Mouse (Mus musculus) myocyte (in vitro differentiated cells): ENCODE results near the gene Sypl. TPM values are rescaled to one million over a fixed set of nuclear protein-coding genes. Genes with fewer than 3 reads are reported as not detected.

Experiments
- H3K27me3 ChIP-seq: one replicate; pipeline ENCODE4 v1.6.1; 2011; ENCODE audit not compliant: control insufficient read depth, insufficient read depth, insufficient read length
- H3K36me3 ChIP-seq: one replicate; pipeline ENCODE4 v1.6.1; 2011; ENCODE audit not compliant: control insufficient read depth, insufficient read depth
- H3K4me2 ChIP-seq: one replicate; pipeline ENCODE4 v1.6.1; 2011; ENCODE audit warnings: low read depth, control low read depth
- H3K4me3 ChIP-seq: one replicate; pipeline ENCODE4 v1.5.1; 2011; ENCODE audit warnings: mild to moderate bottlenecking, control low read depth, moderate library complexity
- H3K79me2 ChIP-seq: one replicate; pipeline ENCODE4 v1.6.1; 2011; ENCODE audit not compliant: control insufficient read depth, insufficient read depth
- H3ac ChIP-seq: one replicate; pipeline ENCODE4 v1.6.1; 2011; ENCODE audit not compliant: control insufficient read depth, insufficient read length
- CEBPB ChIP-seq: IDR thresholded peaks from 2 replicates; pipeline ENCODE4 v1.6.1; 2011; ENCODE audit warnings: mild to moderate bottlenecking, moderate library complexity; ENCODE audit not compliant: poor library complexity, insufficient read depth, severe bottlenecking
- E2F4 ChIP-seq: IDR thresholded peaks from one replicate; pipeline ENCODE4 v1.6.1; 2011; ENCODE audit warnings: mild to moderate bottlenecking, control low read depth, moderate library complexity; ENCODE audit not compliant: insufficient read depth
- MAX ChIP-seq: IDR thresholded peaks from one replicate; pipeline ENCODE4 v1.6.1; 2011; ENCODE audit warnings: low read depth, mild to moderate bottlenecking, control low read depth
- MYOD1 ChIP-seq, 3 experiments: IDR thresholded peaks; one replicate each; pipeline ENCODE4 v1.6.1; 2011; ENCODE audit warnings: control low read depth in 2 of 3, low read depth in 2 of 3, mild to moderate bottlenecking in 2 of 3, moderate library complexity in 1 of 3; ENCODE audit not compliant: insufficient read length in 2 of 3, control insufficient read depth in 1 of 3
- MYOG ChIP-seq, 3 experiments: IDR thresholded peaks; one replicate each; pipeline ENCODE4 v1.6.1; 2011; ENCODE audit warnings: control low read depth in 2 of 3, low read depth in 2 of 3, mild to moderate bottlenecking in 2 of 3; ENCODE audit not compliant: insufficient read length in 2 of 3, control insufficient read depth in 1 of 3, insufficient read depth in 1 of 3
- POLR2A ChIP-seq: IDR thresholded peaks from one replicate; pipeline ENCODE4 v1.6.1; 2011; ENCODE audit warnings: low read depth, mild to moderate bottlenecking, control low read depth, moderate library complexity; ENCODE audit not compliant: insufficient read length
- POLR2AphosphoS2 ChIP-seq: IDR thresholded peaks from one replicate; pipeline ENCODE4 v1.6.1; 2011; ENCODE audit warnings: low read depth, control low read depth; ENCODE audit not compliant: insufficient read length
- REST ChIP-seq: IDR thresholded peaks from one replicate; pipeline ENCODE4 v1.6.1; 2011; ENCODE audit warnings: mild to moderate bottlenecking, control low read depth, moderate library complexity; ENCODE audit not compliant: insufficient read depth, insufficient read length
- SRF ChIP-seq: IDR thresholded peaks from one replicate; pipeline ENCODE4 v1.6.1; 2011; ENCODE audit warnings: low read depth; ENCODE audit not compliant: control insufficient read depth, insufficient read length
- TCF12 ChIP-seq: IDR thresholded peaks from one replicate; pipeline ENCODE4 v1.6.1; 2011; ENCODE audit warnings: mild to moderate bottlenecking, control low read depth; ENCODE audit not compliant: poor library complexity, insufficient read depth, severe bottlenecking
- TCF3 ChIP-seq: IDR thresholded peaks from one replicate; pipeline ENCODE4 v1.6.1; 2011; ENCODE audit warnings: low read depth, control low read depth; ENCODE audit not compliant: insufficient read length
- USF1 ChIP-seq: IDR thresholded peaks from one replicate; pipeline ENCODE4 v1.6.1; 2011; ENCODE audit warnings: low read depth, mild to moderate bottlenecking, control low read depth, moderate library complexity
- polyA plus RNA-seq: library from polyadenylated mRNA; unstranded; fragments of >200 nt; fragmentation: generic; extraction: Trizol; gene quantifications from one replicate; pipeline ENCODE4 v1.2.1, GENCODE M21; 2012; ENCODE audit warnings: missing spikeins

The Sypl gene
- polyA plus RNA-seq, 1 experiment, result 64.0 TPM

- Histone ChIP-seq H3K36me3 (no peaks in the 10 kb centered on the region), H3K27me3 (no peaks in the 10 kb centered on the region), H3K79me2 (no peaks in the 10 kb centered on the region), H3K4me2 (peak overlapping the region; percentile 33), H3K4me3 (no peak overlapping the region), H3ac (no peak overlapping the region)
- peak in 2 of 3 experiments; percentile 4 to 40 for TF ChIP-seq MYOD1 (IDR thresholded peaks at IDR 0.05; ENCODE audit: control insufficient read depth in 1 of 3, insufficient read length in 2 of 3, low read depth in 2 of 3)
- TF ChIP-seq TCF12, result no peak
- peak in 1 of 3 experiments; percentile 62 for TF ChIP-seq MYOG (IDR thresholded peaks at IDR 0.05; ENCODE audit: control insufficient read depth in 1 of 3, insufficient read depth in 1 of 3, insufficient read length in 2 of 3, low read depth in 2 of 3)
Measured at GRCm38 (mm10) chr12:33009206-33009966, 55.7 kb downstream of the Sypl start.

- no peak for TF ChIP-seq USF1
- TF ChIP-seq MYOD1 (IDR thresholded peaks at IDR 0.05; ENCODE audit: control insufficient read depth in 1 of 3, insufficient read length in 2 of 3, low read depth in 2 of 3), result peak in 1 of 3 experiments; percentile 41
Measured at GRCm38 (mm10) chr12:33010026-33010425, 56.3 kb downstream of the Sypl start.

GRCm38 (mm10) chr12:33014050-33014796, 60.5 kb downstream of the Sypl start:
- TF ChIP-seq REST (no peak), TCF3 (no peak), MYOG (IDR thresholded peaks at IDR 0.05; ENCODE audit: control insufficient read depth in 1 of 3, insufficient read depth in 1 of 3, insufficient read length in 2 of 3, low read depth in 2 of 3) (no peak), MYOD1 (IDR thresholded peaks at IDR 0.05; ENCODE audit: control insufficient read depth in 1 of 3, insufficient read length in 2 of 3, low read depth in 2 of 3) (no peak), MAX (no peak), TCF12 (no peak), POLR2AphosphoS2 (no peak), POLR2A (no peak), USF1 (no peak), E2F4 (no peak), CEBPB (no peak), SRF (no peak)
- Histone ChIP-seq H3K79me2 (no peaks in the 10 kb centered on the region), H3ac (no peak overlapping the region), H3K27me3 (peaks cover 3% of the 10 kb centered on the region), H3K4me3 (no peak overlapping the region), H3K36me3 (no peaks in the 10 kb centered on the region), H3K4me2 (no peak overlapping the region)

More at GRCm38 (mm10) chr12:33010026-33010425, 56.3 kb downstream of the Sypl start:
- no peaks in the 10 kb centered on the region for H3K79me2 ChIP-seq
- H3K4me3 ChIP-seq, result no peak overlapping the region
- no peak overlapping the region for H3K4me2 ChIP-seq
- H3K36me3 ChIP-seq, result no peaks in the 10 kb centered on the region
- H3K27me3 ChIP-seq, result peaks cover 3% of the 10 kb centered on the region
- H3ac ChIP-seq, result no peak overlapping the region

- TF ChIP-seq CEBPB (no peak), MYOG (IDR thresholded peaks at IDR 0.05; ENCODE audit: control insufficient read depth in 1 of 3, insufficient read depth in 1 of 3, insufficient read length in 2 of 3, low read depth in 2 of 3) (no peak)
- no peak overlapping the region for H3K4me2 ChIP-seq
Measured at GRCm38 (mm10) chr12:33015103-33015502, 61.4 kb downstream of the Sypl start.

GRCm38 (mm10) chr12:33016824-33017705, 63.4 kb downstream of the Sypl start:
- Histone ChIP-seq H3ac (no peak overlapping the region), H3K4me2 (no peak overlapping the region), H3K79me2 (no peaks in the 10 kb centered on the region), H3K4me3 (no peak overlapping the region), H3K27me3 (peaks cover 3% of the 10 kb centered on the region), H3K36me3 (no peaks in the 10 kb centered on the region)
- TF ChIP-seq USF1 (no peak), REST (no peak), POLR2A (no peak), TCF3 (no peak), SRF (no peak), TCF12 (no peak), MYOD1 (IDR thresholded peaks at IDR 0.05; ENCODE audit: control insufficient read depth in 1 of 3, insufficient read length in 2 of 3, low read depth in 2 of 3) (no peak), POLR2AphosphoS2 (no peak), MYOG (IDR thresholded peaks at IDR 0.05; ENCODE audit: control insufficient read depth in 1 of 3, insufficient read depth in 1 of 3, insufficient read length in 2 of 3, low read depth in 2 of 3) (no peak), E2F4 (no peak), MAX (no peak), CEBPB (no peak)

More at GRCm38 (mm10) chr12:33015103-33015502, 61.4 kb downstream of the Sypl start:
- H3ac ChIP-seq, result no peak overlapping the region
- H3K27me3 ChIP-seq, result peaks cover 3% of the 10 kb centered on the region
- H3K4me3 ChIP-seq, result no peak overlapping the region
- H3K79me2 ChIP-seq, result no peaks in the 10 kb centered on the region
- H3K36me3 ChIP-seq, result no peaks in the 10 kb centered on the region
